Mouse (Mus musculus) heart, embryonic 13.5 days (tissue): Measurements from ENCODE around the gene Rprm. TPM values are rescaled to one million over a fixed set of nuclear protein-coding genes. Genes with fewer than 3 reads are reported as not detected.

ENCODE experiments used
- ATAC-seq: fragments of 200-750 bp; cut with Nextera tagmentation; 2 replicates; pipeline ENCODE4 v1.8.0; 2017; ENCODE audit warnings: moderate TSS enrichment; ENCODE audit not compliant: insufficient number of reproducible peaks, low FRiP score, low TSS enrichment; ENCODE audit errors: extremely low read depth
- H3K27ac ChIP-seq: fragments of 300-500 bp; sonication (generic); replicated peaks from 2 replicates; pipeline ENCODE4 v1.5.1; 2015; ENCODE audit warnings: moderate library complexity, mild to moderate bottlenecking, inconsistent platforms
- H3K27me3 ChIP-seq: fragments of 300-500 bp; sonication (generic); replicated peaks from 2 replicates; pipeline ENCODE4 v1.6.1; 2015; ENCODE audit warnings: mild to moderate bottlenecking, inconsistent platforms
- H3K36me3 ChIP-seq: fragments of 300-500 bp; sonication (generic); 2 replicates; pipeline ENCODE4 v1.6.1; 2015; ENCODE audit warnings: mild to moderate bottlenecking, inconsistent platforms
- H3K4me1 ChIP-seq: fragments of 300-500 bp; sonication (generic); 2 replicates; pipeline ENCODE4 v1.6.1; 2015; ENCODE audit warnings: inconsistent platforms
- H3K4me2 ChIP-seq: fragments of 300-500 bp; sonication (generic); 2 replicates; pipeline ENCODE4 v1.6.1; 2015; ENCODE audit warnings: inconsistent platforms, mild to moderate bottlenecking, moderate library complexity
- H3K4me3 ChIP-seq: fragments of 300-500 bp; sonication (generic); 2 replicates; pipeline ENCODE4 v1.5.1; 2015; ENCODE audit warnings: moderate library complexity, mild to moderate bottlenecking, inconsistent platforms
- H3K9ac ChIP-seq: fragments of 300-500 bp; sonication (generic); 2 replicates; pipeline ENCODE4 v1.6.1; 2015; ENCODE audit warnings: inconsistent platforms, mild to moderate bottlenecking, moderate library complexity
- H3K9me3 ChIP-seq: fragments of 300-500 bp; sonication (generic); 2 replicates; pipeline ENCODE4 v1.6.1; 2016; ENCODE audit warnings: inconsistent platforms
- WGBS: fragments of 180-500 bp; shearing (Covaris S2); methylation state at CpG from one replicate; pipeline ENCODE4 v1.1.7; 2015; ENCODE audit warnings: mixed read lengths; 5-methylcytosine and 5-hydroxymethylcytosine counted together
- polyA plus RNA-seq: library from polyadenylated mRNA; unstranded; fragments of >200 nt; fragmentation: Nextera tagmentation; extraction: Ambion mirVana; gene quantifications from 2 replicates; pipeline ENCODE4 v1.2.1, GENCODE M21; 2015

Rprm gene
- polyA plus RNA-seq, result 1.5 and 1.8 TPM in 2 replicates

DNA sequence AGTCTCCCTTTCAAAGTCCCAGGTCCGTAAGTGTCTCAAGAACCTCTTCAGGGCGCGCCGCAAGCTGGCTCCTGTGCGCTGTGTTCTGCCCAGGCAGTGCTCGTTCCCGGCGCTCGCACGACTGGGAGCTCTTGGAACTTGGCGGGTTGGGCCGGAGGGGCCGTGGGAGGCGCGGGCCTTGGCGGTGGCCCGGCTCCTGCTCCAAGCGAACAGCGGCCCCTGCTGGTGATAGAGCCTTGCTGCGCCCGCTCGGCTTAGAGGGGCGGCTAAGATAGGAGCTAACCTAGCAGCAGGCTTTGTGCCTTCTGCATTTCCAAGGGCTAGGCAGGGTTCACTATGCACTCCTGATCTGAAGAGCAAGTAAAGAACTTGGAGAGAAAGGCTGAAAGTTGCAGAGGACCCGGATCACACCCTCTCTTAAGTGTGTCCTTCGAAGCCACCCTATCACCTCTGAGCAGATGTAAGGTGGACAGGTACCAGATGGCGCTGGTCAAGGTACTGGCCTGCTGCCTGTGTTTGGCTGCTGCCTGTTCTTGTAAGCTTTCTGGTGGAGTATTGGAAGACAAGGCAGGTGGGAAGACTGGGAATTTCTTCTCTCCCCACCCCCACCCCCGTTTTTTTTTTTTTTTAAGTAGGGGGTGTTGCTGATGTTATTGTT is at the start of gene Rprm:
Gene Rprm (minus strand): TSS at position 123 of the 658 bp plus-strand sequence.
- Histone ChIP-seq H3K9me3 (no peaks in the 10 kb centered on the region), H3K4me2 (peak within 1 kb of the TSS; percentile 95), H3K27me3 (peaks cover 43% of the 10 kb centered on the region), H3K9ac (peak within 1 kb of the TSS; percentile 73), H3K4me3 (peak within 1 kb of the TSS; percentile 59), H3K27ac (no peak within 1 kb of the TSS), H3K36me3 (no peaks in the 10 kb centered on the region), H3K4me1 (peaks cover 18% of the 10 kb centered on the region)
- peak; percentile 58 for ATAC-seq
- 4% methylated on average over 27 of the region's 27 CpGs for WGBS

DNA sequence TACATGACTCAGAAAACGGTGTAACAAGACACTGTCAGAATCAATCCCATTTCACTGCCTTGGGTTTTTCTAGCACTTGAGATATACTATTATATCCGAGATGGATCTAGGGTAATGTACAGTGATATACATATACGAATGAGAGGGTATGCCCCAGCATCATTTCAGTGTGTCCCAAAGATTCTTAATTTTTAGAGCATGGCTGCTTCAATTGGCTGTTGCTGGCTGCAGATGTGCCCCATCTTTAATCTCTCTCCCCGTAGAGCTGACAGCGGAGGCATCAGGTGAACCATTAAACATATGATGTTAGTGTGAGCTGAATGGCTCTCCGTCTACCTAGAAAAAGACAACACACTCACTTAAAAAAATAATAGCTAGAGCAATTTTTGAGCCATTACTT is 34.0 kb upstream of the Rprm start:
- no peak overlapping the region for H3K4me2 ChIP-seq
- no peaks in the 10 kb centered on the region for H3K4me1 ChIP-seq
- ATAC-seq, result no peak
- H3K27me3 ChIP-seq, result no peaks in the 10 kb centered on the region
- no peak overlapping the region for H3K9ac ChIP-seq
- H3K36me3 ChIP-seq, result no peaks in the 10 kb centered on the region
- H3K27ac ChIP-seq, result no peak overlapping the region
- no peak overlapping the region for H3K4me3 ChIP-seq
- 74% methylated on average over 6 of the region's 6 CpGs for WGBS
- no peaks in the 10 kb centered on the region for H3K9me3 ChIP-seq

DNA sequence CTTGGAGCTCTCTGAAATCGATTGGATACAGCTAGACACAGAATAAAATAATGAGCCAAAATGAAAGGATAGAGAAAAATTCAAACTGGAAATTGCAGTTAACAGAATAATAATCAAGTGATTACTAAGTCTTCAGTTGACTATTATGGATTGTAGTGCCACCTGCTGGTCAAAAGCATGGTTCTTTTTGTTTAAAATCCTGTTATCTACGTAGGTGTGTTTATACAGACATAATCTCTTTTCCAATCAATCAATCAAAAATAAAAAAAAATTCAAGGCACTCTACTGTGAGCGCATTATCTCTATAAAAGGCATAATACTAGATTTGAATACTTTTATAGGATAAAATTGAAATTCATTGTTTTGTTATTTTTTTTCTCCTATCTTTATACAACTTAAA is 33.5 kb upstream of the Rprm start:
- H3K4me1 ChIP-seq, result no peaks in the 10 kb centered on the region
- H3K27me3 ChIP-seq, result no peaks in the 10 kb centered on the region
- H3K27ac ChIP-seq, result no peak overlapping the region
- H3K4me3 ChIP-seq, result no peak overlapping the region
- no peak overlapping the region for H3K9ac ChIP-seq
- WGBS, result 20% methylated on average over 3 of the region's 3 CpGs
- H3K9me3 ChIP-seq, result no peaks in the 10 kb centered on the region
- no peaks in the 10 kb centered on the region for H3K36me3 ChIP-seq
- ATAC-seq, result no peak
- no peak overlapping the region for H3K4me2 ChIP-seq

DNA sequence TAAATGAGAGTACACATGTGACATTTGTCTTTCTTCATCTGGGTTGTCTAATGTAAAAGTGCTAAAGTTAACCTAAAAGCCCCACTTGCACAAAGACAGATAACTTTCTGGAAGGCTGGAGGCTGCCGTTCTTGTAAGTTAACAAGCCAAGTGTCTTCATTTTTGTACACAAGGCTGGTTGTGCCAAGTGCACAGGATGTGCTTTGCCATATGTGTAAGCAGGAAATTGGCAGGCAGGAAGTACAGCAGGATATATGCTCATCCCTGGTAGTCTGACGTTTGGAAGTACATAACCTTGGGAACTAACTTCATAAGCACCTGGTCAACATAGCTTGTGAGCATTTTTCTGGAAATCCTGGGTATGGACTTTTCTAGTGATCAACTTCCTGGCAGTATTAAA is 25.9 kb upstream of the Rprm start:
- Histone ChIP-seq H3K4me1 (no peaks in the 10 kb centered on the region), H3K27ac (no peak overlapping the region), H3K4me3 (no peak overlapping the region), H3K27me3 (no peaks in the 10 kb centered on the region), H3K9ac (no peak overlapping the region), H3K4me2 (no peak overlapping the region), H3K9me3 (no peaks in the 10 kb centered on the region), H3K36me3 (no peaks in the 10 kb centered on the region)
- 47% methylated on average over 2 of the region's 2 CpGs for WGBS
- no peak for ATAC-seq

DNA sequence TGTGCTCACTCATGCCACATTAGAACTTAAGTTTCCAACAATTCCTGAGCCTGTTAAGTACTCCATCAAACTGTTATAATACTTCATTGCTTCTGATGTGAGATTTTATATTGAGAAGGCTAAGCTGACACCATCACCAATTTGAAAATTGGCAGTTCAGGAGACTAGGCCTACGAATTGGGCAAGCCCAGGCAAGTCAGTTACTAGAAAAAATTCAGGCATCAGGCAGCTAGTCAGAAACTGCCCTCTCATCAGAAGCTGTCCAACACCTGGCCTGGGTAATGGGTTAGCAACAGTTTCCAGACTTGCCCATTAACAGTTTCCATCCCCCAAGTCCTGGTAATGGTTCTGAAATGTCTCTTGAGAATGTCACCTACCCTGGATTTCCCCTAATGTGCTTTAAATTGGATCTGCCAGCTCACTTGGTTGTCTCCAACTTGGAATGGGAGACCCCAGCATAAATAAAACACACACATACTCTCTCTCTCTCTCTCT is 20.9 kb upstream of the Rprm start:
- no peaks in the 10 kb centered on the region for H3K4me1 ChIP-seq
- no peaks in the 10 kb centered on the region for H3K36me3 ChIP-seq
- 57% methylated on average over 1 of the region's 1 CpGs for WGBS
- no peak for ATAC-seq
- no peaks in the 10 kb centered on the region for H3K27me3 ChIP-seq
- H3K4me2 ChIP-seq, result no peak overlapping the region
- no peak overlapping the region for H3K9ac ChIP-seq
- no peaks in the 10 kb centered on the region for H3K9me3 ChIP-seq
- H3K27ac ChIP-seq, result no peak overlapping the region
- no peak overlapping the region for H3K4me3 ChIP-seq

DNA sequence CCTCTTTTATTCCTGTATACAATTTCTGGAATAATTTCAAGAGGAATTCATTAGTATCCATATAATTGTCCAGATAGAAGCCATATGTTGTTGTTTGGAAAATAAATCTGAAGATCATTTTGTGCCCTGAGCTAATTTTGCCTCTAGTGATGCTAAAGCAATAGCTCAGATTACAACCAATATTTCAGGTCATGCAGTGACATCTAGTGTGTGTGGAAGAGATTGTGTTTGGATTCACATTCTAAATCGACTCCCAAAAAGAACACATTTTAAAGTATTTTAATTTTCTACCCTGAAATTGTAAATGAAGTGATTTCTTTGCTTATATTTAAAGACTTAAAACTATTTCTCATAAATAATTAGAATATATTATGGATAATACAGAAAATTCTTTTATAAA is 14.6 kb upstream of the Rprm start:
- Histone ChIP-seq H3K27me3 (no peaks in the 10 kb centered on the region), H3K27ac (no peak overlapping the region), H3K9me3 (no peaks in the 10 kb centered on the region), H3K4me1 (no peaks in the 10 kb centered on the region), H3K36me3 (no peaks in the 10 kb centered on the region), H3K9ac (no peak overlapping the region), H3K4me3 (no peak overlapping the region), H3K4me2 (no peak overlapping the region)
- ATAC-seq, result no peak
- WGBS, result 60% methylated on average over 1 of the region's 1 CpGs

DNA sequence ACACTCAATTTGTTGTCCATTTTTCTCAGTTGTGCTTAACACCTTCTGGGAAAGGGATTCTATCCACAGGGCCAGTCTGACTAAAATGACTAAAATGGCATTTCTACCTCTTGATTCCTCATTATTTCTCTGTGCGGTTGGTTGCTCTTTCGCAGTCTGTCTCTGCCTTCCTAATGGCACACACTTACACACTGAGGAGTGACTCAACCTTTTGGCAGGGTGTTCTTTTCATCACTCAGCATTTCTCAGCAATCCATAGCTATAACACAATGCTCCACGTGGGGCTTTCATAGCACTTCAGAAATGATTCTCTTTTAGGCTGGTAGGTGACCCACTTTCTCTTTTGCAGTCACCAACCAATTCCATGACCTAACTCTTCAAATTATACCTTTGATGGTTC is 7.3 kb upstream of the Rprm start:
- Histone ChIP-seq H3K4me1 (no peaks in the 10 kb centered on the region), H3K27me3 (no peaks in the 10 kb centered on the region), H3K27ac (no peak overlapping the region), H3K9ac (no peak overlapping the region), H3K9me3 (no peaks in the 10 kb centered on the region), H3K4me2 (no peak overlapping the region), H3K4me3 (no peak overlapping the region), H3K36me3 (no peaks in the 10 kb centered on the region)
- 83% methylated on average over 3 of the region's 3 CpGs for WGBS
- ATAC-seq, result no peak

DNA sequence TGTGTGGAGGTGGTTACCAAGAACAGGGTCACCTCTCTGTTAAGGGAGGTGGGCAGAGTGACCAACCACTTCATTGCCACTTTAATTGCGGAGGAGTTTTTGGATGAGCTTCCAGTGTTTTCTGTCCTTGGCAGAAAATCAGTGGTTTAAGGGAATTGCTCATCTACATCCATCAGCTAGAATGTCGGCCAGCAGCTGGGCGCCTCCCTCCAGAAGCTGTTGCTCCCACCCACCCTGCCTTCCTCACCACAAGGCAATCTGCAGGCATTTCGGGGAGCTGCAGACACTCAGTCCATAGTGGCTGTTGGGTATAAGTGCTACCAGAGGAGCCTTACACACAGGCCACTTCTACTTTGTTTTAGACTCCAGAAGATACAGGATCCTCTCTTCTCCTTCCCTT is 902 bp upstream of the Rprm start:
- Histone ChIP-seq H3K4me3 (no peak overlapping the region), H3K4me1 (peaks cover 18% of the 10 kb centered on the region), H3K27me3 (peaks cover 43% of the 10 kb centered on the region), H3K4me2 (no peak overlapping the region), H3K27ac (no peak overlapping the region), H3K36me3 (no peaks in the 10 kb centered on the region), H3K9me3 (no peaks in the 10 kb centered on the region), H3K9ac (no peak overlapping the region)
- WGBS, result 61% methylated on average over 4 of the region's 4 CpGs
- no peak for ATAC-seq

DNA sequence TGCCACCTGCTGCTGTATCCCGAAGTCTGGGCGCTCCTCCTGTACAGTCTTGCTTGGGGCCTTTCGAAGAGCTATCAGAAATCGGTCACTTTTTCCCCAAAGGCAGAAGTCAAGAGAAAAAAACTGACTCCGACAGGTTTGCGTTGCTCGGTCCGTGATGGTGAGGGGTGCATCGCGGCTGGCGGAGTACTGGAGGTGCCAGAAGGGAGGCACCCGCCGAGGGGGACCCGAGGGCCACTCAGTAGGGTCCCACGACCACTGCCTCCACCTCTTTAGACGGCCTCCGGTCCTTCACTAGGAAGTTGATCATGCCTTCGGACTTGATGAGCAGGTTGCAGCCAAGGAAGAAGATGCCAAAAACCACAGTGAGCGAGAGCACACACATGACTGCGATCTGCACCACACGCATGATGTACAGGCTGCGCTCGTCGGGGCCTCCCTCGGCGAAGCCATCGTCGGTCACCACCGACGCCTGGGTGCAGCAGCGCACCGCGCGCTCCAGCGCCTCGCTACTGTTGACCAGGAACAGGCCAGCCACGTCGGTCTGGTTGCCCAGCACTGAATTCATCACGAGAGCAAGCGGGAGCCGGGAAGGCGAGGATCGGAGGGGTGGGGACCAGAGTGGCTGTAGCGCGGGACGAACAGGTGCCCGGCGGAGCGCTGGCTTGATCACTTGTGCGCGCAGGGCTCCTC is 469 bp downstream of the Rprm start:
- Histone ChIP-seq H3K27ac (no peak overlapping the region), H3K36me3 (no peaks in the 10 kb centered on the region), H3K9ac (peak overlapping the region; percentile 73), H3K27me3 (peaks cover 43% of the 10 kb centered on the region), H3K4me3 (peak overlapping the region; percentile 59), H3K4me1 (peaks cover 18% of the 10 kb centered on the region), H3K4me2 (peak overlapping the region; percentile 95), H3K9me3 (no peaks in the 10 kb centered on the region)
- 3% methylated on average over 51 of the region's 51 CpGs for WGBS
- ATAC-seq, result no peak

DNA sequence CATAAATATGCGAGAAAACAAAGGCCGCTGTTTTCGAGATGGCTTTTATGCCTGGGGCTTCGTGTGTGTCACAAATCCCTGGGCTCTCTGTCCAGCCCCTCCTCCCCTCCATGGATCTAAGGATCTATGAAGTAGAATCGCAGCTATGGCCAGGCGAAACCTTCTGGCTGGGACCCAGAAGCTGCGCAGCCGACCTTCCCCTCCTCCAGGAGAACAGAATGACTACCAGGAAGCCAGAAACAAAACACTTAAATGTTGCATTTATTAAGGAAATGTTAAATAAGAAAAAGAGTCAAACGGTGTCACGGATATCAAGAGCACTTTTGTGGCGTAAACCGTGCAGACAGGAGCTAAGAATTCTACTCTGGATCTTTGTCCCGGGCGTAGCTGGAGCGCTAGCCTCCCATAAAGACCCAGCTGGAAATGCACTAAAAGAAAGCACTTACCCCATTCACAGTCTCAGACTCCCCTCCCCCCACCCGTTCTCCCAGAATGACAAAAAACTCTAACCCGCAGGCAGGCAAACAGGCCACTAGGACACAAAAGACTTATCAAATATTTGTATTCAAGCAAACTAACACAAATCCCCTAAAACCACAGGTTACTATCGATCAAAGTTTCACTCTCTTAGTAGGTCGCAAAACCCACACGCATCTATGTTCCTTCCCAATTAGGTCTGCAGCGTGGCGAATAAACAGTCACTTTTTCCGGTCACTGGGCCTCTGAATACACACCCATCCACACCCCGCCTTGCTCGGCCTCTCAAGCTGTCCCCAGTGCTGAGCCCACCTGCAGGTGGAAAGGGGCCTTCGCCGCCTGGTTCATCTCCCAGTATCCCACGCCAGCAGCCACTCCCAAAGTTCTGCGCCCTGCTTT is 1.3 kb downstream of the Rprm start:
- H3K4me3 ChIP-seq, result peak overlapping the region; percentile 59
- WGBS, result 4% methylated on average over 29 of the region's 29 CpGs
- no peak; the same call in 1 of the 2 replicates for ATAC-seq

DNA sequence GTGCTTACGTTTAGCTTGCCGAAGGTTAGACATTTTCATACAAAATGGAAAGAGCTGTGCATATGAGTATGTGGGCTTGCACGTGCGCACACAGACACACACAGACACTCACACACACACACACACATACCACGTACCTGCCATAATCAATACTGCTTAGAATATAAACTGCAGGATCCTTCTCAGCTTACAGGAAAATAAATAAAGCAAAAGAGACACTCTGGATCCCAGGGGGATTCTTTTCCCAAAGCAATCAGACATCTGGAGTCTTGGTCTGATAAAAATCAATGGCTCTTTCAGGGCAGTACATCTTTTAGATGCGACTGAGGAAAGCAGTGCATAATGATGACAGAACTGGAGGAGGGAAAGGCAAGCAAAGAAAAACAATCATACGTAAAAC is 6.4 kb downstream of the Rprm start:
- Histone ChIP-seq H3K9me3 (no peaks in the 10 kb centered on the region), H3K27me3 (peaks cover 19% of the 10 kb centered on the region), H3K4me3 (no peak overlapping the region), H3K9ac (no peak overlapping the region), H3K36me3 (no peaks in the 10 kb centered on the region), H3K4me1 (peaks cover 6% of the 10 kb centered on the region; the same call in 1 of the 2 replicates), H3K4me2 (no peak overlapping the region), H3K27ac (no peak overlapping the region)
- 72% methylated on average over 7 of the region's 7 CpGs for WGBS
- no peak for ATAC-seq

More for the DNA sequence above, 1.3 kb downstream of the Rprm start:
- H3K4me1 ChIP-seq, result peaks cover 18% of the 10 kb centered on the region
- peak overlapping the region; percentile 95 for H3K4me2 ChIP-seq
- no peak overlapping the region for H3K27ac ChIP-seq
- H3K36me3 ChIP-seq, result no peaks in the 10 kb centered on the region
- no peaks in the 10 kb centered on the region for H3K9me3 ChIP-seq
- peak overlapping the region; percentile 73 for H3K9ac ChIP-seq
- H3K27me3 ChIP-seq, result peaks cover 43% of the 10 kb centered on the region
